Mouse (Mus musculus) CH12.LX (cell line): ENCODE data around the gene Mindy2. TPM values are rescaled to one million over a fixed set of nuclear protein-coding genes. Genes with fewer than 3 reads are reported as not detected.
A peak's percentile ranks its signal among the peaks of the same experiment; 100 is the strongest.

Source experiments
- DNase-seq: peaks from one replicate; pipeline ENCODE4 v3.0.0-alpha.2; 2013; ENCODE audit errors: extremely low read depth
- H3K27ac ChIP-seq: 2 replicates; pipeline ENCODE4 v1.5.1; 2012; ENCODE audit warnings: low read depth, mild to moderate bottlenecking, control low read depth, moderate library complexity; ENCODE audit not compliant: insufficient read depth
- H3K27me3 ChIP-seq: replicated peaks from 2 replicates; pipeline ENCODE3; 2012; ENCODE audit warnings: inconsistent platforms
- H3K36me3 ChIP-seq, 2 experiments: replicated peaks in 1 of 2; 2 replicates each; pipeline versions ENCODE3 to v1.6.1; 2012; ENCODE audit warnings: inconsistent platforms in 1 of 2, low read length in 1 of 2, mild to moderate bottlenecking in 1 of 2, mixed read lengths in 1 of 2, moderate library complexity in 1 of 2; ENCODE audit not compliant: control insufficient read depth in 1 of 2, insufficient read depth in 1 of 2
- H3K4me1 ChIP-seq, 2 experiments: 2 replicates each; pipeline ENCODE4 v1.6.1; 2012; ENCODE audit warnings: inconsistent platforms in 1 of 2, moderate library complexity in 1 of 2; ENCODE audit not compliant: insufficient read depth in 2 of 2, control insufficient read depth in 1 of 2
- H3K4me2 ChIP-seq: 2 replicates; pipeline ENCODE4 v1.6.1; 2012; ENCODE audit warnings: low read depth, mild to moderate bottlenecking, control low read depth; ENCODE audit not compliant: poor library complexity, insufficient read depth, severe bottlenecking
- H3K4me3 ChIP-seq, 3 experiments: fragments of 150-350 bp in 1 of 3; sonication (generic) in 1 of 3; replicated peaks in 1 of 3; 2 replicates each; pipeline versions ENCODE3 to v1.5.1; 2011 to 2012; ENCODE audit warnings: low read depth in 2 of 3, low read length in 2 of 3, mild to moderate bottlenecking in 2 of 3, moderate library complexity in 2 of 3, control low read depth in 1 of 3, improper control_type of control experiment in 1 of 3, inconsistent platforms in 1 of 3, mixed read lengths in 1 of 3; ENCODE audit not compliant: poor library complexity in 1 of 3
- H3K79me2 ChIP-seq: replicated peaks from 2 replicates; pipeline ENCODE4 v1.6.1; 2012; ENCODE audit warnings: mild to moderate bottlenecking, moderate library complexity; ENCODE audit not compliant: control insufficient read depth, poor library complexity, insufficient read depth, severe bottlenecking; ENCODE audit errors: extremely low read depth
- H3K9ac ChIP-seq: 2 replicates; pipeline ENCODE4 v1.6.1; 2012; ENCODE audit warnings: low read depth, mild to moderate bottlenecking, control low read depth, moderate library complexity; ENCODE audit not compliant: insufficient read depth
- H3K9me3 ChIP-seq: replicated peaks from 2 replicates; pipeline ENCODE3; 2012; ENCODE audit warnings: low read length, inconsistent platforms, mixed read lengths
- BHLHE40 ChIP-seq: IDR thresholded peaks from 2 replicates; pipeline ENCODE4 v1.6.1; 2011; ENCODE audit warnings: mild to moderate bottlenecking, low read depth, low read length, improper control_type of control experiment
- CHD1 ChIP-seq: IDR thresholded peaks from 2 replicates; pipeline ENCODE4 v1.6.1; 2012; ENCODE audit warnings: low read depth, low read length, improper control_type of control experiment, inconsistent platforms
- CHD2 ChIP-seq: IDR thresholded peaks from 2 replicates; pipeline ENCODE4 v1.6.1; 2011; ENCODE audit warnings: low read length, improper control_type of control experiment
- CTCF ChIP-seq, 2 experiments: IDR thresholded peaks in 1 of 2; conservative IDR thresholded peaks in 1 of 2; 2 replicates each; pipeline ENCODE4 v1.5.1; 2011 to 2012; ENCODE audit warnings: low read depth in 2 of 2, low read length in 2 of 2, improper control_type of control experiment in 1 of 2, inconsistent platforms in 1 of 2, mild to moderate bottlenecking in 1 of 2, moderate library complexity in 1 of 2
- E2F4 ChIP-seq: IDR thresholded peaks from 2 replicates; pipeline ENCODE4 v1.6.1; 2011; ENCODE audit warnings: low read depth, low read length, improper control_type of control experiment; ENCODE audit not compliant: insufficient replicate concordance
- ELF1 ChIP-seq: IDR thresholded peaks from 2 replicates; pipeline ENCODE4 v1.6.1; 2014; ENCODE audit warnings: low read depth, mild to moderate bottlenecking, inconsistent platforms, low read length, improper control_type of control experiment
- EP300 ChIP-seq: IDR thresholded peaks from 2 replicates; pipeline ENCODE4 v1.6.1; 2011; ENCODE audit warnings: low read length, improper control_type of control experiment
- ETS1 ChIP-seq: conservative IDR thresholded peaks from 2 replicates; pipeline ENCODE4 v1.6.1; 2012; ENCODE audit warnings: low read depth, mild to moderate bottlenecking, inconsistent platforms, low read length, improper control_type of control experiment, moderate library complexity
- GABPA ChIP-seq: IDR thresholded peaks from 2 replicates; pipeline ENCODE4 v1.6.1; 2012; ENCODE audit warnings: low read depth, low read length, improper control_type of control experiment, inconsistent platforms; ENCODE audit not compliant: insufficient replicate concordance
- HCFC1 ChIP-seq: IDR thresholded peaks from 2 replicates; pipeline ENCODE4 v1.6.1; 2012; ENCODE audit warnings: low read depth, mild to moderate bottlenecking, inconsistent platforms, low read length, improper control_type of control experiment
- IRF4 ChIP-seq: IDR thresholded peaks from 2 replicates; pipeline ENCODE4 v1.6.1; 2014; ENCODE audit warnings: low read depth, mild to moderate bottlenecking, inconsistent platforms, low read length, improper control_type of control experiment
- JUN ChIP-seq: IDR thresholded peaks from 2 replicates; pipeline ENCODE4 v1.6.1; 2011; ENCODE audit warnings: low read depth, mild to moderate bottlenecking, low read length, improper control_type of control experiment, moderate library complexity; ENCODE audit not compliant: insufficient read depth
- JUND ChIP-seq: conservative IDR thresholded peaks from 2 replicates; pipeline ENCODE4 v1.6.1; 2011; ENCODE audit warnings: low read depth, low read length, improper control_type of control experiment
- KAT2A ChIP-seq: IDR thresholded peaks from 2 replicates; pipeline ENCODE4 v1.6.1; 2012; ENCODE audit warnings: low read length, improper control_type of control experiment, inconsistent platforms; ENCODE audit not compliant: insufficient replicate concordance
- MAFK ChIP-seq: IDR thresholded peaks from 2 replicates; pipeline ENCODE4 v1.6.1; 2011; ENCODE audit warnings: low read length, improper control_type of control experiment; ENCODE audit not compliant: insufficient replicate concordance
- MAX ChIP-seq: IDR thresholded peaks from 2 replicates; pipeline ENCODE4 v1.6.1; 2011; ENCODE audit warnings: low read length, improper control_type of control experiment
- MAZ ChIP-seq: IDR thresholded peaks from 2 replicates; pipeline ENCODE4 v1.6.1; 2012; ENCODE audit warnings: low read depth, mild to moderate bottlenecking, inconsistent platforms, low read length, improper control_type of control experiment, moderate library complexity
- MEF2A ChIP-seq: IDR thresholded peaks from 2 replicates; pipeline ENCODE4 v1.6.1; 2014; ENCODE audit warnings: low read depth, mild to moderate bottlenecking, inconsistent platforms, low read length, improper control_type of control experiment, borderline replicate concordance
- MXI1 ChIP-seq: IDR thresholded peaks from 2 replicates; pipeline ENCODE4 v1.6.1; 2011; ENCODE audit warnings: mild to moderate bottlenecking, low read depth, low read length, improper control_type of control experiment
- MYC ChIP-seq: IDR thresholded peaks from 2 replicates; pipeline ENCODE4 v1.6.1; 2011; ENCODE audit warnings: low read depth, mild to moderate bottlenecking, improper control_type of control experiment, low read length
- NELFE ChIP-seq: IDR thresholded peaks from 2 replicates; pipeline ENCODE4 v1.6.1; 2011; ENCODE audit warnings: low read depth, low read length, improper control_type of control experiment
- NRF1 ChIP-seq: IDR thresholded peaks from 2 replicates; pipeline ENCODE4 v1.6.1; 2014; ENCODE audit warnings: low read depth, mild to moderate bottlenecking, inconsistent platforms, low read length, improper control_type of control experiment, moderate library complexity
- PAX5 ChIP-seq: IDR thresholded peaks from 2 replicates; pipeline ENCODE4 v1.6.1; 2012; ENCODE audit warnings: low read length, inconsistent platforms, mixed read lengths
- POLR2A ChIP-seq: IDR thresholded peaks from 2 replicates; pipeline ENCODE4 v1.6.1; 2011; ENCODE audit warnings: low read depth, mild to moderate bottlenecking, improper control_type of control experiment, low read length
- POLR2AphosphoS2 ChIP-seq: IDR thresholded peaks from 2 replicates; pipeline ENCODE4 v1.6.1; 2011; ENCODE audit warnings: low read depth, low read length, improper control_type of control experiment
- RAD21 ChIP-seq: IDR thresholded peaks from 2 replicates; pipeline ENCODE4 v1.6.1; 2011; ENCODE audit warnings: low read depth, mild to moderate bottlenecking, low read length, improper control_type of control experiment, moderate library complexity
- RCOR1 ChIP-seq: conservative IDR thresholded peaks from 2 replicates; pipeline ENCODE4 v1.6.1; 2012; ENCODE audit warnings: low read depth, mild to moderate bottlenecking, inconsistent platforms, low read length, improper control_type of control experiment
- SIN3A ChIP-seq: IDR thresholded peaks from 2 replicates; pipeline ENCODE4 v1.6.1; 2012; ENCODE audit warnings: low read length, improper control_type of control experiment, inconsistent platforms
- TBP ChIP-seq: conservative IDR thresholded peaks from 2 replicates; pipeline ENCODE4 v1.6.1; 2011; ENCODE audit warnings: low read depth, low read length, improper control_type of control experiment
- TCF12 ChIP-seq: IDR thresholded peaks from 2 replicates; pipeline ENCODE4 v1.6.1; 2014; ENCODE audit warnings: low read depth, mild to moderate bottlenecking, inconsistent platforms, low read length, improper control_type of control experiment
- USF1 ChIP-seq: IDR thresholded peaks from 2 replicates; pipeline ENCODE4 v1.6.1; 2014; ENCODE audit warnings: low read depth, mild to moderate bottlenecking, inconsistent platforms, low read length, improper control_type of control experiment
- USF2 ChIP-seq: conservative IDR thresholded peaks from 2 replicates; pipeline ENCODE4 v1.6.1; 2011; ENCODE audit warnings: low read depth, low read length, improper control_type of control experiment
- ZC3H11A ChIP-seq: IDR thresholded peaks from 2 replicates; pipeline ENCODE4 v1.6.1; 2012; ENCODE audit warnings: low read depth, mild to moderate bottlenecking, inconsistent platforms, low read length, improper control_type of control experiment
- ZKSCAN1 ChIP-seq: IDR thresholded peaks from 2 replicates; pipeline ENCODE4 v1.6.1; 2012; ENCODE audit warnings: low read depth, inconsistent platforms, low read length, improper control_type of control experiment, borderline replicate concordance
- ZMIZ1 ChIP-seq: IDR thresholded peaks from 2 replicates; pipeline ENCODE4 v1.6.1; 2012; ENCODE audit warnings: low read depth, mild to moderate bottlenecking, inconsistent platforms, low read length, improper control_type of control experiment
- ZNF384 ChIP-seq: IDR thresholded peaks from 2 replicates; pipeline ENCODE4 v1.6.1; 2012; ENCODE audit warnings: low read depth, low read length, improper control_type of control experiment, inconsistent platforms
- dilution Hi-C: fragments of 300-500 bp; cut with MboI; formaldehyde crosslinking; loops from 2 replicates; pipeline ENCODE4 v1.14.3; 2020; ENCODE audit warnings: low sequenced_read_pairs; ENCODE audit not compliant: extremely low pct_unique_long_range_greater_than_20kb, extremely low pct_ligation_motif_present
- in situ Hi-C: fragments of 300-500 bp; cut with MboI; formaldehyde crosslinking; loops from 3 replicates; pipeline ENCODE4 v1.14.3; 2019; ENCODE audit warnings: low sequenced_read_pairs, low pct_ligation_motif_present, low pct_unique_long_range_greater_than_20kb, mixed read lengths
- polyA plus RNA-seq: library from polyadenylated mRNA; unstranded; fragments of >175 nt; gene quantifications from 2 replicates; pipeline ENCODE4 v1.2.1, GENCODE M21; 2012; ENCODE audit warnings: low read depth; ENCODE audit not compliant: insufficient read length
- total RNA-seq, 2 experiments: library from RNA; depleted of rRNA; stranded (reverse); fragments of 300-350 nt in 1 of 2; fragments of >200 nt in 1 of 2; gene quantifications; 2 replicates each; pipeline ENCODE4 v1.2.3; 2012 to 2014

Mindy2 gene
- total RNA-seq (2012; rRNA removed), result 5.3 and 7.0 TPM in 2 replicates
- total RNA-seq (2014; rRNA removed), result 9.9 and 10.0 TPM in 2 replicates
- 5.9 and 6.8 TPM in 2 replicates for polyA plus RNA-seq

GRCm38 (mm10) chr9:70657013-70657967, at the start of gene Mindy2:
Gene Mindy2 (minus strand): TSS chr9:70657174.
- peak within 1 kb of the TSS; percentile 79 for H3K9ac ChIP-seq
- dilution Hi-C loops, result no loop called here
- peak within 1 kb of the TSS; percentile 53 for H3K27ac ChIP-seq
- no peaks in the 10 kb centered on the region for H3K27me3 ChIP-seq
- H3K79me2 ChIP-seq, result peaks cover 10% of the 10 kb centered on the region; the same call in 1 of the 2 replicates
- peaks cover 0 to 1% of the 10 kb centered on the region in 2 experiments for H3K36me3 ChIP-seq
- H3K9me3 ChIP-seq, result no peaks in the 10 kb centered on the region
- in situ Hi-C loops, result no loop called here
- peak within 1 kb of the TSS; percentile 74 for H3K4me2 ChIP-seq
- DNase-seq, result peak; percentile 95
- peaks cover 9 to 40% of the 10 kb centered on the region in 2 experiments for H3K4me1 ChIP-seq
- H3K4me3 ChIP-seq, result peak within 1 kb of the TSS; percentile 91 to 99 (median 91)
- TF ChIP-seq PAX5 (no peak), SIN3A (peak; percentile 72; the same call in 1 of the 2 replicates), GABPA (no peak), ZNF384 (peak; percentile 31; the same call in 1 of the 2 replicates), ZMIZ1 (0 out of 2 replicates have a peak, but pooled peaks have one; percentile 33), IRF4 (no peak), JUND (no peak), KAT2A (no peak), NRF1 (peak; percentile 59; the same call in 1 of the 2 replicates), NELFE (no peak; the same call in 1 of the 2 replicates), CHD1 (no peak; the same call in 1 of the 2 replicates), HCFC1 (peak; percentile 52), TCF12 (peak; percentile 53; the same call in 1 of the 2 replicates), ETS1 (peak; percentile 38; the same call in 1 of the 2 replicates), CHD2 (no peak), BHLHE40 (peak; percentile 70), MYC (0 out of 2 replicates have a peak, but pooled peaks have one; percentile 22), MAFK (no peak), RAD21 (no peak; the same call in 1 of the 2 replicates), USF1 (peak; percentile 29; the same call in 1 of the 2 replicates), MXI1 (peak; percentile 82), ZC3H11A (no peak), USF2 (no peak), JUN (no peak), ELF1 (peak; percentile 83), MAZ (no peak), EP300 (peak; percentile 24; the same call in 1 of the 2 replicates), MEF2A (no peak), POLR2A (peak; percentile 62), TBP (peak; percentile 72; the same call in 1 of the 2 replicates), E2F4 (peak; percentile 53; the same call in 1 of the 2 replicates), POLR2AphosphoS2 (no peak), RCOR1 (no peak), CTCF (conservative IDR thresholded peaks at IDR 0.05 in 1 of 2, IDR thresholded peaks at IDR 0.05 in 1 of 2; ENCODE audit: low read depth in 2 of 2, low read length in 2 of 2) (no peak), MAX (peak; percentile 47; the same call in 1 of the 2 replicates), ZKSCAN1 (no peak)
